Mouse (Mus musculus) adrenal gland, postnatal 4 days (tissue): Measurements from ENCODE around the gene Cpne9. TPM values are rescaled to one million over a fixed set of nuclear protein-coding genes. Genes with fewer than 3 reads are reported as not detected.
"Not testable (repeated sequence)": the region's sequence is repeated elsewhere in the genome, so short reads cannot be mapped to it uniquely, and the experiment has no call there.

ENCODE experiments used
- DNase-seq, 2 experiments: peaks; one replicate each; pipeline ENCODE4 v3.0.0; 2021 to 2022; ENCODE audit warnings: low spot score in 2 of 2, mixed read lengths in 2 of 2
- total RNA-seq, 2 experiments: library from RNA; stranded (reverse); gene quantifications; 2 replicates each; pipeline ENCODE4 v1.2.3; 2021

Cpne9 gene
- total RNA-seq, 2 experiments from 2014 or later = 0.45 to 0.62 TPM

- no peak for DNase-seq
Measured at GRCm38 (mm10) chr6:113287236-113287635, 5.1 kb downstream of the Cpne9 start.

- DNase-seq = no peak
Measured at GRCm38 (mm10) chr6:113289346-113289745, 7.2 kb downstream of the Cpne9 start.

GRCm38 (mm10) chr6:113290346-113290745 lies 8.2 kb downstream of the Cpne9 start:
- no peak for DNase-seq

DNA sequence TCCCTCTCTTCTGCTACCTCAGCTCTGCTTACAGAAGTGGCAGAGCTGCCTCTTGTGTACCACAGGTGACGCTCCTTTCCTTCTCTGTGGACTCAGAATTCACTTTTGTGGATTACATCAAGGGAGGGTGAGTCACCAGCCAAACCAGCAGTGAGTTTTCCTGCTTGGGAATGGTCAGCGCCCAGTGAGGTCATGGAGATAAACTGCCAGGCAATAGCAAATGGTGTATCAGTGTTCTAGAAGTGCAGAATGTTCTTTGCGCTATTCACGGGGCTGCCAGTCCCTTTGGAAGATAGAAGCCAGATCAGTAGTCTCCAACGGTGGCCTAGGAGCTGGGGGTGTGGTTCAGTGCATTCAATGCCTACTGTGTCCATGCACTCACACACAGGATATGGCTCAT lies 10.8 kb downstream of the Cpne9 start:
- no peak for DNase-seq

DNA sequence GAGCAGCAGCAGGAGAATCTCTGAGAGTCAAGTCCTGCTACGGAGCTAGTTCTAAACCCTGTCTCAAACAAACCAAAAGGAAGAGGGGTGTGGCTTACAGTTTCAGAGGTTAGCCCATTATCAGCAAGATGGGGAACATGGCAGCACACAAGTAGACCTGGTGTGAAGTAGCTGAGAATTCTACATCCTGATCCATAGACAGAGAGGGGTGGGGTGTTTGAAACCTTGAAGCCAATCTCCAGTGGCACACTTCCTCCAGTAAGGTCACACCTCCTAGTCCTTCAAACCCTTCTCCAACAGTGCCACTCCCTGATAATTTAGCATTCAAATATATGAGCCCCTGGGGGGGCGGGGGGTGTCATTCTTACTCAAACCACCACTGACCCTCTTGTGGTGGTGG lies 13.9 kb downstream of the Cpne9 start:
- DNase-seq = no peak

DNA sequence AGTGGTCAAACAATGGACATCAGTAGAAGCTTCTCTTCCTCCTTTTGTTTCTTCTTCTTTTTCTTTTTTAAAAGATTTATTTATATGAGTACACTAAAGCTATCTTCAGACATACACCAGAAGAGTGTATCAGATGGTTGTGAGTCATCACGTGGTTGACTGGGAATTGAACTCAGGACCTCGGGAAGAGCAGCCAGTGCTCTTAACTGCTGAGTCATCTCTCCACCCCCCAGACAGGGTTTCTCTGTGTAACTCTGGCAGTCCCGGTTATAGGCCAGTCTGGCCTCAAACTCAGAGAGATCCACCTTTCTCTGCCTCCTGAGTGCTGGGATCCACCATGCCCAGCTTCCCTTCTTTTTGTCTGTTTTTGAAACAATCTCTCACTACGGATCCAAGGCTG lies 14.5 kb downstream of the Cpne9 start:
- no peak for DNase-seq

DNA sequence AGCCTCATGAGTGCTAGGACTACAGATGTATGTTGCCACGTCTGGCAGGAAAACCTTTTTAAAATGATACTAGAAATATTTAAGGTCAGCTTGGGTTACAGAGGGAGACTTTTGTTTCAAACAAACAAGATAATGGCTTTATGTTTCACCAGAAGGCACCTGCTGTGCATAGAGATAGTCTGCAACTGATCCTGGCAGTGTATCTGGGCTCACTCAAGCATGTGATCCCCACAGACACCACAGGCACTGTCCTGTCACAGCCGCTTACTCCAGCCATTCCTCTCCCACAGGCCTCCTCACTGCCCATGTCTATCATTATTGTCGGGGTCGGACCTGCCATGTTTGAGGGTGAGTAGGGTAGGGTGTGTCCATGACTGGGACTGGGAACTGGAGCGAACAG lies 19.2 kb downstream of the Cpne9 start:
- DNase-seq = no peak

DNA sequence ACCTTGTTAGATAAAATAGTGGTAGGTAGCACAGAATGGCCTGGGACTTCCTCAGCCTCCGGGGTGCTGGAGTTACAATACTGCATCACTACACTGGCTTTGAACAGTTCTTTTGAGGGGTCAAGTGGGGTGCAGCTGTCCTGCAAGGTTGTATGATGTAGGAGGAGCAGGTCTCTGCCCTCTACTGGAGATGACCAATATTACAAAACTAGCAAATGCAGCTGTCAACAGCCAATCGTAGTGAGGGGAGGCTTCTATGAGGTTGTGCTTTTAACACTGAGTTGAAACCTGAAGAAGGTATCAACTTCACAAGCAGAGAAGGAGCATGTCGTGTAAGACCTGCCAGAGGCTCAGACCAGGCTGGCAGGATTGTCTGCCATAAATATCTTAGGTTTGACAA lies 20.2 kb downstream of the Cpne9 start:
- DNase-seq = no peak

- peak; percentile 96 to 99 for DNase-seq
Measured at GRCm38 (mm10) chr6:113306322-113306985, 24.3 kb downstream of the Cpne9 start.

DNA sequence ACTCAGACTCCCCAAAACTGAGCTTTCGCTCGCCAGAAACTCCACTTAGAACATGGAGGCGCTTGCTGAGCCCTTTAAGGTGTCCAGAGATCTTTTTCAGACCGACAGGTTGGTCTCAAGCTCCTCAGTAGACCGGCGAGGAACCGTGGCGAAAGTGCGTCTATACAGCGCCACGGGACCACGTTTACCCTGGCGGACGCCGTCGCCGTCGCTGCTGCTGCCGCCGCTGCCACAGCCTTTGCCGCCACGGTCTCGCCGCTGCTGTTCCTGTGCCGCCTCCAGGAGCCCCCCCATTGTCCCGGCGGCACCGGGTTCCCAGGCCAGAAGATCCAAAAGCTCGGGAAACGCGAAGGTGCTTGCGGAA lies 24.9 kb downstream of the Cpne9 start, which contains the start of gene Brpf1:
TSS of gene Brpf1 (plus strand) at position 152 of the 364 bp plus-strand sequence.
- no peak for DNase-seq

DNA sequence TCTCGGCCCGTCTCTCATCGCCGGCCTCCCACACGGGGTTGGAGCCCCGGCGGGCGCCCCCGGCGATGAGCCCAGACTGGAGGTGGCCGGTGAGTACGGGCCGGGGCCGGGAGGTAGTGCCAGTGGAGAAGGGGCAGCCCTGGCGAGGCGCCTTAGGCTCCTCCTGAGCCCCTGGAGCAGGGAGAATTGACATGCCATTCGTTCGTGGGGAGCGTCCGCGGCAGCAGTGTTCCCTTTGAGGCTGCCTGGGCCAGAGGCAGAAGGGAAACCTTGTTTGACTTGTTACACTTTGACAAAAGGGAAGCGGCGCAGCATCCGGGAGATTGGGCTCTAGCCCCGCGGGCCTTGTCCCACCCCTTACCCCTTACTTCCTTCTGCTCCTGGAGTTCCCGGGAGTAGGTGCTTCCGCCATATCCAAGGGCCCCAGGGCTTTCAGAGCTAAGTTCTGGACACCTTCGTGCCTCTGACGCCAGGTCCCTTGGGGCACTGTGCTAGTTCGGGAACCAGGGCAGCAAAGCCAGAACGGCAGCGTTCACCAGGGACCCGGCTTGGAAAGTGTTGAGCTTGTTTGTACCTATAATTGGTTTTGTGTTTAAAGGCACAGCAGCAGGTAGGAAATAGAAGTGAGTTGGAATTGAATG lies 25.5 kb downstream of the Cpne9 start:
- DNase-seq = peak in 1 of 2 experiments; percentile 44

DNA sequence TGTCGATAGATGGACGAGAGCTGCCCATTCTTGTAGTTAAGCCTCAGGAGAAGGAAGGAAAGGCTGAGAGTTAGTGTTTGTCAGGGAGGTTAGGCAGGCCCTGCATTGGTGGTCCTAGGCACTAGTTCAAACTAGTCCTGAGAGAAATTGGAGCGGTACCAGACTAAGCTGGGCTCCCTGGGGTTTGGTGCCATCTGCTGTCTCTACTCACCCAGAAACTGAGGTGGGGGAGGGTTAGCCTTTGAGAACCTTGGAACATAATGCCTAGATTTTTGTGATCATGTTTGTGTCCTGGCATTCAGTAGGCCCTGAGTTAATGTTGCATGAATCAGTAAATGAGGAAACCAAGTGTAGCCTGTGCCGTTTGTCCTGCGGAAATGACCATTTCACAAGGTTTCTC lies 26.0 kb downstream of the Cpne9 start:
- no peak for DNase-seq

- no peak for DNase-seq
Measured at GRCm38 (mm10) chr6:113315972-113316371, 33.9 kb downstream of the Cpne9 start.

- DNase-seq = peak; percentile 84 to 97
Measured at GRCm38 (mm10) chr6:113326533-113327315, 44.6 kb downstream of the Cpne9 start, which contains the start of gene Ogg1. TSS of gene Ogg1 (plus strand) at chr6:113326972.

DNA sequence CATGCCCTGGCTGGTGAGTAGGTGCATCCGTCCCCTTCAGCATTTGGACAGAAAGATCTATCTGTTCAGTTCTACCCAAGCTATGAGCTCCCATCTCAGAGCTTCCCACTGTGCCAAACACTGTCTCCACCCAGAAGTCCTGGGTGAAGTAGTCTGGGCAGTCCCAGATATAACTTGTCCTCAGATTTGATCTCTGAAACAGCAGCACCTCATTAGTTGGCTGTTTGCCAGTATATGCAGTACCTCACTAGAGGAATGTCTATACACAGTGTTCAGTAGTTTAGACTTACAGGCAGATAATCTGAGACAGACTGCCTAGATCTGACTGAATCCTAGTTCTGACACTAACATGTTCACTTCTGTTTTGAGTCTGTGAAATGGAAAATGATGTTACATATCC lies 47.3 kb downstream of the Cpne9 start:
- no peak for DNase-seq

GRCm38 (mm10) chr6:113330547-113330946 lies 48.4 kb downstream of the Cpne9 start:
- no peak for DNase-seq

DNA sequence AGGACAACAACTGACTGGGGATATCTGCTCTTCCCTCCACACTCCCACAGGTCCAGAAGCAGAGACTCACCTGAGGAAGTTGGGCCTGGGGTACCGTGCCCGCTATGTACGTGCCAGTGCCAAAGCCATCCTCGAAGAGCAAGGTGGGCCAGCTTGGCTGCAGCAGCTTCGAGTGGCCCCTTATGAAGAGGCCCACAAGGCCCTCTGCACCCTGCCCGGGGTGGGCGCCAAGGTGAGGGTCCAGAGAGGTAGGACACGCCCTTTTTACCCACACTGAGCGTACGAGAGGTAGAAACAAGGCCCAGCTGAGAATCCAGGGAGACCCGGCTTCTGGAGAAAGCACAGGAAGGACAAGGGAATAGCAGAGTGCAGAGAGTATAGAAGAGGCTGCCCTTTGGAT lies 49.6 kb downstream of the Cpne9 start:
- DNase-seq = no peak

DNA sequence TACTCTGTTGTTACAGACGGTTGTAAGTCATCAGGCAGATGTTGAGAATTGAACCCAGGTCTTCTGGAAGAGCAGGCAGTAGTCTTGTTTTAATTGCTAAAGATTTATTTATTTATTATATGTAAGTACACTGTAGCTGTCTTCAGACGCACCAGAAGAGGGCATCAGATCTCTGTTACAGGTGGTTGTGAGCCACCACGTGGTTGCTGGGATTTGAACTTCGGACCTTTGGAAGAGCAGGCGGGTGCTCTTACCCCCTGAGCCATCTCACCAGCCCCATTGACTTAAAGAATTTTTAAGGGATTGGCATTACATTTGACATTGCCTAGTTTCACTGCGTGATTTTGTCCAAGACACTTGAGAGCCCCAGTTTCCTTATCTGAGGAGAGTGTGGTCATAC lies 50.6 kb downstream of the Cpne9 start:
- DNase-seq = not testable (repeated sequence)

- DNase-seq = no peak
Measured at GRCm38 (mm10) chr6:113333137-113333950, 51.2 kb downstream of the Cpne9 start.

- no peak for DNase-seq
Measured at GRCm38 (mm10) chr6:113334216-113334615, 52.1 kb downstream of the Cpne9 start.
